In genomic region chr1:122043114-122043513, GRCm38 (mm10) we compare ENCODE assay signal across 18 mouse cellular contexts.
A peak's percentile ranks its signal among the peaks of the same experiment; 100 is the strongest.
DNase-seq lines count a peak whose midpoint lies in the region; ATAC-seq and TF ChIP-seq lines count a peak whose summit lies in the region.
"Had no signal": no experiment of that assay in that cellular context is flagged by ENCODE, and none has a peak within 500 bp of the region (broad histone marks: within the 10 kb centered on the region; RNA-seq: fewer than 3 reads in every experiment).

No protein-coding gene starts in this region.

- H3K27ac ChIP-seq in forebrain, postnatal 0 days (ENCODE audit: low read depth, low read length): no peak overlapping the region
- no peak overlapping the region for H3K27ac ChIP-seq in forebrain, embryonic 12.5 days
- H3K27ac ChIP-seq: forebrain, embryonic 13.5 days; macrophage; midbrain, embryonic 13.5 days had no signal

- no peak overlapping the region for H3K9ac ChIP-seq in forebrain, postnatal 0 days
- no peak overlapping the region for H3K9ac ChIP-seq in forebrain, embryonic 12.5 days
- H3K9ac ChIP-seq: forebrain, embryonic 13.5 days; midbrain, embryonic 13.5 days had no signal

- 51% methylated on average over 5 of the region's 5 CpGs for WGBS in forebrain, postnatal 0 days
- WGBS in forebrain, embryonic 12.5 days: 74% methylated on average over 5 of the region's 5 CpGs

- no peak overlapping the region for H3K4me3 ChIP-seq in forebrain, postnatal 0 days (ENCODE audit: low read depth, low read length)
- H3K4me3 ChIP-seq in forebrain, embryonic 12.5 days (replicated peaks): no peak overlapping the region
- H3K4me3 ChIP-seq: forebrain, embryonic 13.5 days; midbrain, embryonic 13.5 days had no signal

- no peaks in the 10 kb centered on the region for H3K9me3 ChIP-seq in forebrain, postnatal 0 days (ENCODE audit: low read length)
- H3K9me3 ChIP-seq in forebrain, embryonic 12.5 days: no peaks in the 10 kb centered on the region
- H3K9me3 ChIP-seq: midbrain, embryonic 13.5 days had no signal

- no peaks in the 10 kb centered on the region for H3K27me3 ChIP-seq in forebrain, postnatal 0 days (ENCODE audit: insufficient read depth, low read length)
- no peaks in the 10 kb centered on the region for H3K27me3 ChIP-seq in forebrain, embryonic 12.5 days
- H3K27me3 ChIP-seq: forebrain, embryonic 13.5 days; midbrain, embryonic 13.5 days; Patski had no signal

- no peak overlapping the region for H3K4me2 ChIP-seq in forebrain, postnatal 0 days (ENCODE audit: low read depth)
- no peak overlapping the region for H3K4me2 ChIP-seq in forebrain, embryonic 12.5 days
- H3K4me2 ChIP-seq: forebrain, embryonic 13.5 days; midbrain, embryonic 13.5 days had no signal

- ATAC-seq in forebrain, postnatal 0 days: no peak
- no peak for ATAC-seq in forebrain, embryonic 12.5 days (ENCODE audit: low FRiP score)
- ATAC-seq: activated CD4-positive, CD25-positive, alpha-beta regulatory T cell, adult 4 months; forebrain, embryonic 13.5 days; midbrain, embryonic 13.5 days; Patski had no signal

- peak; percentile 9 for DNase-seq in forebrain, postnatal 0 days
- DNase-seq in lung, postnatal 36 days: peak; percentile 0
- DNase-seq in lung, adult 18-20 months: no peak
- DNase-seq in brain, adult 2 months (ENCODE audit: low read depth, low spot score): peak; percentile 50
- peak; percentile 45 to 67 for DNase-seq in cerebellum, postnatal 25 days
- DNase-seq in thymus, postnatal 0 days (ENCODE audit: low spot score): no peak
- no peak for DNase-seq in adrenal gland, postnatal 4 days (ENCODE audit: low spot score in 2 of 2)
- DNase-seq: adrenal gland, postnatal 14 days; gastrocnemius, postnatal 36 days; heart, postnatal 10 days; kidney, adult 9 months; thymus, postnatal 4 days had no signal

- no peak for TF ChIP-seq CTCF in forebrain, postnatal 0 days (IDR thresholded peaks at IDR 0.05; ENCODE audit: low read depth)

- H3K4me1 ChIP-seq in forebrain, postnatal 0 days (ENCODE audit: insufficient read depth): no peaks in the 10 kb centered on the region
- no peaks in the 10 kb centered on the region for H3K4me1 ChIP-seq in forebrain, embryonic 12.5 days
- H3K4me1 ChIP-seq: forebrain, embryonic 13.5 days; midbrain, embryonic 13.5 days had no signal

- no peaks in the 10 kb centered on the region for H3K36me3 ChIP-seq in forebrain, postnatal 0 days (ENCODE audit: insufficient read depth)
- H3K36me3 ChIP-seq in forebrain, embryonic 12.5 days (replicated peaks): no peaks in the 10 kb centered on the region
- H3K36me3 ChIP-seq: midbrain, embryonic 13.5 days had no signal

Comparison
In these comparisons a context has a peak if more than half of its experiments do, and no peak if none do; other contexts are left out.
1. DNase-seq: peak in forebrain, postnatal 0 days (single experiment), lung, postnatal 36 days (single experiment), brain, adult 2 months (single experiment) and cerebellum, postnatal 25 days (2 of 2); none in lung, adult 18-20 months (0 of 2), thymus, postnatal 0 days (single experiment) and adrenal gland, postnatal 4 days (0 of 2).